Mouse (Mus musculus) myocyte (in vitro differentiated cells): Measurements from ENCODE around the gene Dennd1a. TPM values are rescaled to one million over a fixed set of nuclear protein-coding genes. Genes with fewer than 3 reads are reported as not detected.

Experiments
- H3K27me3 ChIP-seq: one replicate; pipeline ENCODE4 v1.6.1; 2011; ENCODE audit not compliant: control insufficient read depth, insufficient read depth, insufficient read length
- H3K36me3 ChIP-seq: one replicate; pipeline ENCODE4 v1.6.1; 2011; ENCODE audit not compliant: control insufficient read depth, insufficient read depth
- H3K4me2 ChIP-seq: one replicate; pipeline ENCODE4 v1.6.1; 2011; ENCODE audit warnings: low read depth, control low read depth
- H3K4me3 ChIP-seq: one replicate; pipeline ENCODE4 v1.5.1; 2011; ENCODE audit warnings: mild to moderate bottlenecking, control low read depth, moderate library complexity
- H3K79me2 ChIP-seq: one replicate; pipeline ENCODE4 v1.6.1; 2011; ENCODE audit not compliant: control insufficient read depth, insufficient read depth
- H3ac ChIP-seq: one replicate; pipeline ENCODE4 v1.6.1; 2011; ENCODE audit not compliant: control insufficient read depth, insufficient read length
- CEBPB ChIP-seq: IDR thresholded peaks from 2 replicates; pipeline ENCODE4 v1.6.1; 2011; ENCODE audit warnings: mild to moderate bottlenecking, moderate library complexity; ENCODE audit not compliant: poor library complexity, insufficient read depth, severe bottlenecking
- E2F4 ChIP-seq: IDR thresholded peaks from one replicate; pipeline ENCODE4 v1.6.1; 2011; ENCODE audit warnings: mild to moderate bottlenecking, control low read depth, moderate library complexity; ENCODE audit not compliant: insufficient read depth
- MAX ChIP-seq: IDR thresholded peaks from one replicate; pipeline ENCODE4 v1.6.1; 2011; ENCODE audit warnings: low read depth, mild to moderate bottlenecking, control low read depth
- MYOD1 ChIP-seq, 3 experiments: IDR thresholded peaks; one replicate each; pipeline ENCODE4 v1.6.1; 2011; ENCODE audit warnings: control low read depth in 2 of 3, low read depth in 2 of 3, mild to moderate bottlenecking in 2 of 3, moderate library complexity in 1 of 3; ENCODE audit not compliant: insufficient read length in 2 of 3, control insufficient read depth in 1 of 3
- MYOG ChIP-seq, 3 experiments: IDR thresholded peaks; one replicate each; pipeline ENCODE4 v1.6.1; 2011; ENCODE audit warnings: control low read depth in 2 of 3, low read depth in 2 of 3, mild to moderate bottlenecking in 2 of 3; ENCODE audit not compliant: insufficient read length in 2 of 3, control insufficient read depth in 1 of 3, insufficient read depth in 1 of 3
- POLR2A ChIP-seq: IDR thresholded peaks from one replicate; pipeline ENCODE4 v1.6.1; 2011; ENCODE audit warnings: low read depth, mild to moderate bottlenecking, control low read depth, moderate library complexity; ENCODE audit not compliant: insufficient read length
- POLR2AphosphoS2 ChIP-seq: IDR thresholded peaks from one replicate; pipeline ENCODE4 v1.6.1; 2011; ENCODE audit warnings: low read depth, control low read depth; ENCODE audit not compliant: insufficient read length
- REST ChIP-seq: IDR thresholded peaks from one replicate; pipeline ENCODE4 v1.6.1; 2011; ENCODE audit warnings: mild to moderate bottlenecking, control low read depth, moderate library complexity; ENCODE audit not compliant: insufficient read depth, insufficient read length
- SRF ChIP-seq: IDR thresholded peaks from one replicate; pipeline ENCODE4 v1.6.1; 2011; ENCODE audit warnings: low read depth; ENCODE audit not compliant: control insufficient read depth, insufficient read length
- TCF12 ChIP-seq: IDR thresholded peaks from one replicate; pipeline ENCODE4 v1.6.1; 2011; ENCODE audit warnings: mild to moderate bottlenecking, control low read depth; ENCODE audit not compliant: poor library complexity, insufficient read depth, severe bottlenecking
- TCF3 ChIP-seq: IDR thresholded peaks from one replicate; pipeline ENCODE4 v1.6.1; 2011; ENCODE audit warnings: low read depth, control low read depth; ENCODE audit not compliant: insufficient read length
- USF1 ChIP-seq: IDR thresholded peaks from one replicate; pipeline ENCODE4 v1.6.1; 2011; ENCODE audit warnings: low read depth, mild to moderate bottlenecking, control low read depth, moderate library complexity
- polyA plus RNA-seq: library from polyadenylated mRNA; unstranded; fragments of >200 nt; fragmentation: generic; extraction: Trizol; gene quantifications from one replicate; pipeline ENCODE4 v1.2.1, GENCODE M21; 2012; ENCODE audit warnings: missing spikeins

Dennd1a gene
- polyA plus RNA-seq, 1 experiment, result 11.3 TPM

GRCm38 (mm10) chr2:38007238-38007637 is 280.0 kb downstream of the Dennd1a start:
- Histone ChIP-seq H3K79me2 (no peaks in the 10 kb centered on the region), H3K27me3 (no peaks in the 10 kb centered on the region), H3K4me3 (no peak overlapping the region), H3K4me2 (no peak overlapping the region), H3K36me3 (no peaks in the 10 kb centered on the region), H3ac (no peak overlapping the region)
- TF ChIP-seq POLR2AphosphoS2, result no peak
- TF ChIP-seq MYOD1 (IDR thresholded peaks at IDR 0.05; ENCODE audit: control insufficient read depth in 1 of 3, insufficient read length in 2 of 3, low read depth in 2 of 3), result no peak
- TF ChIP-seq REST, result no peak

- TF ChIP-seq MAX, result no peak
- no peak for TF ChIP-seq POLR2A
- no peak for TF ChIP-seq TCF3
- no peak for TF ChIP-seq REST
- TF ChIP-seq POLR2AphosphoS2, result no peak
- TF ChIP-seq MYOG (IDR thresholded peaks at IDR 0.05; ENCODE audit: control insufficient read depth in 1 of 3, insufficient read depth in 1 of 3, insufficient read length in 2 of 3, low read depth in 2 of 3), result no peak
- TF ChIP-seq CEBPB, result no peak
- Histone ChIP-seq H3K4me3 (no peak overlapping the region), H3K79me2 (no peaks in the 10 kb centered on the region), H3K27me3 (no peaks in the 10 kb centered on the region), H3ac (no peak overlapping the region), H3K36me3 (no peaks in the 10 kb centered on the region), H3K4me2 (no peak overlapping the region)
Observed at GRCm38 (mm10) chr2:38003183-38003680, 284.0 kb downstream of the Dennd1a start.

GRCm38 (mm10) chr2:38001004-38001403 is 286.2 kb downstream of the Dennd1a start:
- TF ChIP-seq MYOD1 (IDR thresholded peaks at IDR 0.05; ENCODE audit: control insufficient read depth in 1 of 3, insufficient read length in 2 of 3, low read depth in 2 of 3), result no peak
- no peak for TF ChIP-seq E2F4
- TF ChIP-seq TCF3, result no peak
- TF ChIP-seq MYOG (IDR thresholded peaks at IDR 0.05; ENCODE audit: control insufficient read depth in 1 of 3, insufficient read depth in 1 of 3, insufficient read length in 2 of 3, low read depth in 2 of 3), result no peak
- no peak for TF ChIP-seq POLR2A
- no peak for TF ChIP-seq MAX
- TF ChIP-seq TCF12, result no peak
- TF ChIP-seq USF1, result no peak
- no peak for TF ChIP-seq POLR2AphosphoS2
- TF ChIP-seq CEBPB, result no peak
- TF ChIP-seq REST, result no peak
- Histone ChIP-seq H3ac (no peak overlapping the region), H3K79me2 (no peaks in the 10 kb centered on the region), H3K4me2 (no peak overlapping the region), H3K27me3 (no peaks in the 10 kb centered on the region), H3K4me3 (no peak overlapping the region), H3K36me3 (no peaks in the 10 kb centered on the region)

- TF ChIP-seq TCF12 (no peak), MYOG (IDR thresholded peaks at IDR 0.05; ENCODE audit: control insufficient read depth in 1 of 3, insufficient read depth in 1 of 3, insufficient read length in 2 of 3, low read depth in 2 of 3) (no peak), SRF (no peak), POLR2AphosphoS2 (no peak), MAX (no peak), REST (no peak), TCF3 (no peak), MYOD1 (IDR thresholded peaks at IDR 0.05; ENCODE audit: control insufficient read depth in 1 of 3, insufficient read length in 2 of 3, low read depth in 2 of 3) (no peak), E2F4 (no peak), USF1 (no peak), CEBPB (no peak), POLR2A (no peak)
- Histone ChIP-seq H3K27me3 (no peaks in the 10 kb centered on the region), H3ac (no peak overlapping the region), H3K79me2 (no peaks in the 10 kb centered on the region), H3K4me2 (no peak overlapping the region), H3K36me3 (no peaks in the 10 kb centered on the region), H3K4me3 (no peak overlapping the region)
Observed at GRCm38 (mm10) chr2:37997966-37998365, 289.2 kb downstream of the Dennd1a start.

- no peak overlapping the region for H3K4me3 ChIP-seq
- no peak overlapping the region for H3K4me2 ChIP-seq
- no peaks in the 10 kb centered on the region for H3K36me3 ChIP-seq
- no peaks in the 10 kb centered on the region for H3K79me2 ChIP-seq
- H3ac ChIP-seq, result no peak overlapping the region
- no peaks in the 10 kb centered on the region for H3K27me3 ChIP-seq
- TF ChIP-seq USF1 (no peak), TCF12 (no peak), POLR2AphosphoS2 (no peak), E2F4 (no peak), TCF3 (no peak), MYOG (IDR thresholded peaks at IDR 0.05; ENCODE audit: control insufficient read depth in 1 of 3, insufficient read depth in 1 of 3, insufficient read length in 2 of 3, low read depth in 2 of 3) (no peak), MAX (no peak), MYOD1 (IDR thresholded peaks at IDR 0.05; ENCODE audit: control insufficient read depth in 1 of 3, insufficient read length in 2 of 3, low read depth in 2 of 3) (no peak)
Observed at GRCm38 (mm10) chr2:37989091-37989490, 298.1 kb downstream of the Dennd1a start.
